Mouse (Mus musculus) splenic B cell, adult 2 months (primary cell): ENCODE data around the gene Macf1.
"Not testable (repeated sequence)": the region's sequence is repeated elsewhere in the genome, so short reads cannot be mapped to it uniquely, and the experiment has no call there.

Experiments used
- DNase-seq: peaks from one replicate; pipeline ENCODE4 v3.0.0-alpha.2; 2011; ENCODE audit warnings: low read depth, low spot score
- H3K27me3 ChIP-seq: 2 replicates; pipeline ENCODE4 v1.6.1; 2012; ENCODE audit warnings: mild to moderate bottlenecking, low read length, moderate library complexity, mixed read lengths; ENCODE audit not compliant: control insufficient read depth, poor library complexity, insufficient read depth, severe bottlenecking
- H3K36me3 ChIP-seq: 2 replicates; pipeline ENCODE4 v1.6.1; 2012; ENCODE audit warnings: mild to moderate bottlenecking, low read length, moderate library complexity, mixed read lengths; ENCODE audit not compliant: control insufficient read depth, poor library complexity, insufficient read depth, severe bottlenecking

Gene Macf1

DNA sequence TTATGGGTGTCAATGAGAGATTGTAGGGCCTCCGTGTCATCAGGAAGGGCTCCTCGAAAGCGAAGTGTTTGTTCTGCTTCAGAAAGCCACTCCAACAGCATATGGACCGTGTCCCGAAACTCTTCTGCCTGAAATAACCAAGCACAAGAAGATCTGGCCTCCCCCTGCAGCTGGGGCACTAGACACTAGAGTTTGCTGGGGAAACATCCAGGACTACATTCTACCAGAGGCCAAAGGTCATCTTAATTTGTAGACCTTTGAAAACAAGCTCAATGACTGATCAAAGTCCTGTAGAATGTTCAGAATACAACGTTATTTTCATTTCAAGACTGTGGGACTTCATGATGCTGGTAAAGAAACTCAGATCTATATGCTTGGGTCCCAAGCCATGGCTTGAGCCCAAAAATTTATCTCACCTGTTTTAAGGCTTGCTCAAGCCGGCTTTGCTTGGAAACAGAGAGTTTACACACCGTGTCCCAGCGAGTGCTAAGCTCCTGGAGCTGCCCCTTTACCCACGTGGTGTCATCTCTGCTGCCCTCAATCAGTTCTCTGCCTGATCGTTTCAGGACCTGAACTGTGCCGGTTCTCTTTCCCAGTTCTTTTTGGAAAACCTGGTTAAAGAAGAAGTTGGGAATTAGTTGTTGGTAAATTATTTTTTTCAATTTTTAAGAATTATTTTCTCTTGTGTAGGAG is 309.7 kb downstream of the Macf1 start:
- peaks cover 41% of the 10 kb centered on the region for H3K36me3 ChIP-seq
- no peak for DNase-seq
- H3K27me3 ChIP-seq: no peaks in the 10 kb centered on the region

DNA sequence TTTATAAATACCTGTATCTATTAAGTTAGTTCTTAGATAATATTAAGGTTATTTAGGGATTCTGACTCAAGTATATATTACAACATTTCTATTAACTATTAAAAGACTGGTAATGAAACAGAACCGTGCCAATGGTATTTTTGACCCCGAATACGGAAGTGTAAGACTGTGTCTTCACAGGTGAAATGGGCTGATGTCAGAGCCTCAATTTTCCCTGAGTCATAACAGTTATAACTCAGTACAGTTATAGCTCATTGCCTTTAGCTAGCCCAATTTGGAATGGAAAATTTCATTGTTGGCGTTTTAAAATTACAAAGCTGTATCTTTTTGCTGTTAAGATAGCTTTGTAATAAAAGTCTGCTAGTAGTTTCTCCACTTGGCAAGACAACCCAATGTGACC is 320.6 kb downstream of the Macf1 start:
- H3K36me3 ChIP-seq: peaks cover 30% of the 10 kb centered on the region
- no peaks in the 10 kb centered on the region for H3K27me3 ChIP-seq
- no peak for DNase-seq

DNA sequence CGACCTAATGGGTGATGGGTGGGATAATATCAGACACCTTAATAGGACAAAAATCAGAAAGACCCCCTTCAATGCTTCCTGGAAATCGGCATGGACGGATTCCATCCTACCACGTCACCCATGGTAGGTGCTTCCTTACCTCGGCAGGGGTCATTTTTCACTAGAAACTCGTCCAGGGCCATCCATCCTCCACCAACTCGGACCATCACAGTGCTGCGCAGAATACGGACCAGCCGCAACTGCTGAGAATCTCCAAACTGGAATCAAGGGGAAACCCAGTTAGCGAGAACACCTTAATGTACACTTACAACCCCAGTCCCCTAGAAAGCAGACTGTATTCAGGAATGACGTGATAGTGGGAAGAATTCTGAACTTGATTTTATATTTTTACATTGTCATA is 323.4 kb downstream of the Macf1 start:
- Histone ChIP-seq H3K27me3 (no peaks in the 10 kb centered on the region), H3K36me3 (peaks cover 36% of the 10 kb centered on the region)
- no peak for DNase-seq

DNA sequence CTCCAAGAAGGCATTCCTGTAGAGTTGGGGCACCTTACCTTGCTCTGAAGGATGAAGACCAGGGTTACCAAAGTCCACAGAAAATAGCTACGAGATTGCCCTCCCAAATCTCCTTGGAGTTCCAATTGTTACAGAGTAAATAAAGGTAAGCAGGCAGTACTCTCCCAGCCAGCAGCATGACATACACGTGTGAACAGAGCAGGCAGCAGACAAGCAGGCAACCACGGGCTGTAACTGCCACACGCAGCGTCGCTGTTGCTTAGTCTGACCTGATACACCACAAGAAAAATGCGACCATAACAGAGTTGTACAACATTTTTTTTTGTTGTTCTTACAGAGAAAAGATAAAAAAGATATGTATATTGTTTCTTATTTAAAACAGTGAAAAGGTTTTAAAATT is 325.5 kb downstream of the Macf1 start:
- H3K36me3 ChIP-seq: peaks cover 25% of the 10 kb centered on the region
- H3K27me3 ChIP-seq: no peaks in the 10 kb centered on the region
- no peak for DNase-seq

DNA sequence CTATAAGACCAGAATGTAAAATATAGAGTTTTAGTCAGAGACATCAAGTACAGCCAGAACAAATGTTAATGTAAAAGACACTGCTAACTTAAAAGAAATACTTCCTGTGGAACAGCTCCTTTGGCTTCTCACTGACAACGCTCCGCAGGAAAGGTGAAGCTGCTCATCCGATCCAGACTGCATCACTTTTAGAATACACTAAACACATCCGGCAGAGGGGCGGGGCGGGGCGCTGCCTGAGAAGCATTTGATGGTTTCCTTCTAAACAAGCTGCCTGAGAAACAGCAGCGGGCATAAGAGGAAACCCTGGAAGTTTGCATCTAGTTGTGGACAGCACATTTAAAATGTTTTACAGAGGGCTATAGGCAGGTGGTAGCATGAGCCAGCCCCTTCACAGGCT is 328.2 kb downstream of the Macf1 start:
- DNase-seq: no peak
- Histone ChIP-seq H3K27me3 (no peaks in the 10 kb centered on the region), H3K36me3 (peaks cover 30% of the 10 kb centered on the region)

DNA sequence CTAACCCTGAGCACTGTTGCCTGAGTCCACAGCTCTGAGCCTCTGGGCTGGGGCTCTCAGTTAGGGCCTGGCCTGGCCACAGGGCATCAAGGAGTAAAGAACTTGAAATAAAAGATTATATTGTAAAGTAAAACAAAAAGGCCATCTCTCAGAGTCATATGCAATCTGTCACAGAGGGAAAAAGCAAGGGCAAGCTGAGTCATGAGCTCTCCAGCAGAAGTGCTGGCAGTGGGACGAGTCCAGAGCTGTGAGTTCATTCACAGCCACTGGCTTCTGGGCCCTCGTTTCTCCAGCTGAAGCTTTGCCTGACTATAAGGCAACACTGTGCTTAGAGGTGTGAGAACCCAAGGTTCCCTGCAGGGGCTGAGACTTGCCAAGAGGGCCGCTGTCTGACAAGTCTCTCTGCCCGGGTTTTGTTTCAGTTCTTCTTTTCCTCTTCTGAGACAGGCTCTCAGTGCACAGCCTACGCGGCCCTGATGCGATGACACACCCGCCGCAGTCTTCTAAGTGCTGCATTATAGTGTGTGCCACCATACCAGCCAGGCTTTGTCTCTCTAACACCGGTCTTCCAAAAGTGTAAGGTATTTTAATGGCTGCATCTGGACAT is 330.8 kb downstream of the Macf1 start:
- Histone ChIP-seq H3K27me3 (no peaks in the 10 kb centered on the region), H3K36me3 (peaks cover 33% of the 10 kb centered on the region)
- peak; percentile 53 for DNase-seq

DNA sequence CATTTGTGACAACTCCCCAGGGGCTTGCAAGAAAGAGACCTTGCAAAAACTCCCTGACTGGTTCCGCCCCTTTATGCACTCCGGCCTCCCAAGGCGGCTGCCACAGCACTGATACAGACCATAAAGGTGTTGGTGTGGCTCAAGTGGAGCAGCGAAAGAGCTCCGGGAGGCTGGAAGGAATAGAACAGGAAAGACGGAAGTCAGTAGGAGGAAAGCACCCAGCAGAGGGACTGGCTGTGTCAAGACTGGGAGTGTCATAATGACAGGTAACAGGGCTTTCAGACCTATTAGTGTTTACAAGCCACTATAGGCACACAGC is 340.7 kb downstream of the Macf1 start:
- DNase-seq: peak; percentile 52
- Histone ChIP-seq H3K36me3 (no peaks in the 10 kb centered on the region), H3K27me3 (no peaks in the 10 kb centered on the region)

DNA sequence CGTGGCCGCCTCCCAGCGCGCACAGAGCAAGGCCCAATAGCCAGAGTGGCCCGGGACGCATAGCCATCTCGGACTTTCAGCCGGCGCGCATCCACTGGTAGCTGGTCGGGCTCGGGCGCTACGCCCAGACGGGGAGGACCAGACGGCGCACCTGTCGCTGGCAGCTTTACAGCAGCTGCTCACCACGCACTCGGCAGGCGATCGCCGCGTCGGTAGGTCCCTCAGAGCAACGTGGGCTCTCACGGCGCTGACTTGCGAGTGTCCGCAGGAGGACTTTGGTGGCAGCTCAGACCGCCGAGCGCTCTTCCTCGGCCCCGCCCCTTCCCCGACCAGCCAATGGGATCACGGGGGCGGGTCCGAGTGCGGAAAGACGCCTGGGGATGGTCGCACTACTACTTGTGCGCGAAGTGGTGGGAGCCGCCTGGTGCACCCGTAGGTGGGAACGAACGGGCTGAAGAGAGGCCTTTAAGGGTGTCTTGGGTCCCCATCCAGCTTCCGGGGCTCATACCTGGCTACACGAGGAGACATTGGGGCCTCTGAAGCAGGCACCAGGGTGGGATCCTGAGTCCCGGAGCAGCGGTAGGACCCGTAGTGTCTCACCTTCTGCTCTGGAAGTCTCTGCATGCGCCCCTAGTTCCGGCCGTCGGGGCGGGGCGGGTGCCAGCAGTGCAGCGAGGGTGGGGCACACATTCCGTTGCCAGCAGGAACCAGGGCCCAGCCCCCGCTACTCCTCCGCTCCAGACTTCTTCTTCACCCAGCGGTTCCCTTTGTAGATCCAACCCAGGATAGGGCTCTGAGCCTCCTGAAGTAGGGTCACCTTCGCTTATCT is 341.3 kb downstream of the Macf1 start, which contains the start of gene Bmp8a:
Gene Bmp8a, minus strand, starts transcription at position 611 of the 829 bp plus-strand sequence.
- Histone ChIP-seq H3K36me3 (no peaks in the 10 kb centered on the region), H3K27me3 (no peaks in the 10 kb centered on the region)
- DNase-seq: peak; percentile 72

DNA sequence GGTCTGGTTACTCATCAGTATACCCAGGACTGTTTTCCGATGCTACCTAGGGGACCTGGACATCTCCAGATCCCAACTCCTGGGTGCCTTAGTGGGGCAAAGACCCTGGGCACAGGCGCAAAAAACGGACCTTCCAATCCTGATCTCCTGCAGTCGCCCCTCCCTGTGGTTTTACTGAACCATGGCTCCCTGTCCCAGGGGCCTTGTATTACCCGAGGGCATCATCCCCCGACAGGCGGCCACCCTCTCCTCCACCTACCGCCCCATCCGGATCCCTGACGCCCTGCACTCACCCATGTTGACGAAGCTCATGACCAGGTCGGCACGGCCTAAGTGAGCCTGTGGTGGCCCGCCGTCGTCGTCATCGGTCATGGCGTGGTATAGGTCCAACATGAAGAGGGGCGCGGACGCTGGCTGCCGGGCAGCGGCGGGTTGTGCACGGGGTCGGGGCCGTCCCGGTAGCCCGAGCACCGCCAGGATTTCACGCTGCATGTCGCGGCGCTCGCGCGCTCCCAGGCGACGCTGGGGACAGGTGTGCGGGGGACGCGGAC is 342.0 kb downstream of the Macf1 start:
- Histone ChIP-seq H3K27me3 (no peaks in the 10 kb centered on the region), H3K36me3 (no peaks in the 10 kb centered on the region)
- DNase-seq: peak; percentile 34

DNA sequence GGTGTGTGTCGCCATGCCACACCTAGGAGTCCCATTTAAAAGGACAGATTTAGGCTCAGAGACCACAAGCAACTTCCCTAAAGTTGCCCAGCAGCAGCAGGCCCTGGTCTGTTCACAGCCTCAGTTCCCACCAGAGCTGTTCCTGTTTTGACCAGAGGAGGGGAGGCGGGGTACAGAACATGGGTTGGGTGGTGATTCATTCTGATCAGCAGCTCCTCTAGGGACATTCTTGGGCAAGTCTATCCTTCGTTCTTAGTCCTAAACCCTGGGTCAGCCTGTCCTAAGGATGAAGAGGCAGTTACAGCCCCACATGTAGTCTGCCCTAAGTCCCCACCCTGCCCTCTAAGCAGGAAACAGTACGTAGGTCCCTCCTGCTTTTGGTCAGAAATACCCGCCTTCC is 343.9 kb downstream of the Macf1 start:
- H3K27me3 ChIP-seq: no peaks in the 10 kb centered on the region
- DNase-seq: peak; percentile 25

DNA sequence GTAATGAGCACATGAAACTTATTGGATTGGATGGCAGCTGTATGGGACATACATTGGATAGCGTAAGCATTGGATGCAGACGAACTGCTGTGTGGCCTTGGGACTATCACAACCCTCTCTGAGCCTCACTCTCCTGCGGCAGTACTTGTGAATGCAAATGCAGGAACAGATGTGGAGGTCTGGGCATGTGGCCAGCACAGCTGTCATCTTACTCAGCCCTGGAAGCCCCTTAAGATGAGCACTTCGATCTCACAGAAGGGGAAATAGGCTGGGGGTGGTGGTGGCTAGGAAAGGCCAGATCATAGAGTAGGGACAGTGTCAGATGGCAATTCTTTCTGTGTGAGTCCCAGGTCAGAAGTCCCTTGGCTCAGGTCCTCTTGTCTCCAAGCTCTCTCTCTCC is 346.5 kb downstream of the Macf1 start:
- no peaks in the 10 kb centered on the region for H3K27me3 ChIP-seq
- DNase-seq: no peak
- H3K36me3 ChIP-seq: no peaks in the 10 kb centered on the region

More for the DNA sequence above, 343.9 kb downstream of the Macf1 start:
- H3K36me3 ChIP-seq: no peaks in the 10 kb centered on the region

DNA sequence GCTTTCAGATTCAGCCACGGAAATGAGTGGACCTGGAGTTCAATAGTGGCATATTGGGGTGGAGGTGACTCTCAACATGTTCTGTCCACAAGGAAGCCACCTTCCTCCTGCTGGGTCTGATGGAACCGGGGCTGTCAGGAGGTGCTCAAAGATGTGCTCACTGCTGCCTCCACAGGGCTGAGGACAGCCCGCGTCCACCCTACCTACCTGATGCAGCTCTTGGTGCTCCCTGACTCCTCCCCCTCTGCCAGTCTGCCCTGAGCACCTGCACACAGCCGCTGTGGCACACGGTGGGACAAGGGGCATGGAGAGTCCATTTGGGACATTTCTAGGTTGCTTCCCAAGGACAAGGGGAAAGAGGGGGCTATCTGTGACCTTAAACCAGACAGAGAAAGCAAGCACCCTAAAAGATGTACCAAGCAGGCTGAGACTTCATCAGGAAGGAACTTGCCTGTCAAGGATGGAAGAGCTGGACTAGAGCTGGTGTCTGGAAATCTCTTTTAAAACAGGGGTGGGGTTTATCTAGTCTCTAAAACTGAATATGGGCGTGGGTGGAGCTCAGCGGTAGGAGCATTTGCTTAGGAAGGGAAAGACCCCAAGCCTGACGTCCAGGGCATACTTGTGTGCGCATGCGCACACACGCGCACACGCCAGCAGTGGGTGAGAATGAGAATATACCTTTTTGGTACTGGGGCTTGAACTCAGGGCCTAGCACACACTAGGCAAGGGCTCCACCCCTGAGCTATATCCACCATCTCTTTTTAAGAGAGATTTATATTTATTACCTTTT is 348.2 kb downstream of the Macf1 start:
- no peaks in the 10 kb centered on the region for H3K36me3 ChIP-seq
- no peak for DNase-seq
- H3K27me3 ChIP-seq: no peaks in the 10 kb centered on the region

DNA sequence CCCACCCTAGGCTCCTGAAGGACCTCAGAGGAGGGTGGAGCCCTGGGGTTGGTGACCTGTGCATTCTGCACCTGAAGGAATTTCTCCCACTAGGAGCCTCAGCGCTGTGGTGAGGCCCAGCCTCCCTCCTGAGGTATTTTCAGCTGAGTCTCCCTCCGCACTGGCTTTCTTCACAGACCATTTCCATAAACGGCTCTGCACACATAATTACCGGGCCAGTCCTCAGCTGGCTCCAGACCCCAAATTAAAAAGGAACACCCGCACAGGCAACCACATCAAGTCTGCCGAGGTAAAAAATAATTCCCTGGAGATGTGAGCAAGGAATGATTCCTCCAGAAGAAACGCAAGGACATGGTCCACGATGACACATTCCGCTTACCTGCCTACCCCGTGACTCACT is 348.9 kb downstream of the Macf1 start:
- H3K27me3 ChIP-seq, DNase-seq, H3K36me3 ChIP-seq: not testable (repeated sequence)

DNA sequence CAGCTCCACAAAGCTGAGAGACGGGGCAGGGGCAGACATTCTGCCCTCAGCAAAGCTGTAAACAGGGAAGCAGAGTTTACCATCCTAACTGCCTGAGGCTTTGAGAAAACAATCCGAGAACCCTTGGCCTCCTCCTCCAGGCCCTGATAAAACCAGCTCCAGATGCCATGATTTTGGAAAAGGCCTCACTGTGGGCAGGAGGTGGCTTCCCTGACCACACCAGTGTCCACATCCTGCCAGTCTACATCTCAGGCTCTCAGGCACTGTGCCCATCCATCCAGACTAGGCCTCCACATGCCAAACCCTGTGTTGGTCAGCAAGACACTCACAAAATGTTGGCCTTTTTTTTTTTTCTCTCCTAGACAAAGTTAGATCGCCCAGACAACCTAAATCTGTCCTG is 350.0 kb downstream of the Macf1 start:
- Histone ChIP-seq H3K27me3 (no peaks in the 10 kb centered on the region), H3K36me3 (no peaks in the 10 kb centered on the region)
- DNase-seq: no peak
